Mouse (Mus musculus) naive thymus-derived CD4-positive, alpha-beta T cell, adult 5 months (primary cell): ENCODE measurements around the gene Bpifa1. TPM values are rescaled to one million over a fixed set of nuclear protein-coding genes. Genes with fewer than 3 reads are reported as not detected.

Experiments
- polyA plus RNA-seq: library from polyadenylated mRNA; unstranded; fragments of 100-300 nt; shearing (Covaris generic); gene quantifications from one replicate; pipeline ENCODE4 v1.2.1, GENCODE M21; 2017

The Bpifa1 gene
- polyA plus RNA-seq: not detected

DNA sequence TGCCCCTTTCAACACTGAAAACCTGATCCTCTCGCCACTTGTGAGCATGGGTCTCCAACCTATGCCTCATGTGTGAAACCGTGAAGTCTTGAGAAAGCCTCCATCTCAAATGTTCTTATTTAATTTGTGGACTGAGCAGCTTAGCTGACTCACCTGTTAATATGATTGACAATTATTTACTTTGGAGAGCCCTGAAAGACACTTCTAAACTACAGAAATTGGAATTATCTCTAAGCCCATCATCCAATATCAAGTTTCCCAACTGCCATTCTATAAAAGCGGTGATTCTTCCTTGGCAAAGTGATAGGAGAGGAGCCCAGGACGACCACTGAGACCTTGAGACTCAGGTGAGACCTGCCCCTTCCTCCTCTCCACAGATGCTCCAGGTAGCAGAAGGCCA lies at the start of gene Bpifa1:
Bpifa1 (plus strand) TSS at position 301 of the 400 bp plus-strand sequence.

DNA sequence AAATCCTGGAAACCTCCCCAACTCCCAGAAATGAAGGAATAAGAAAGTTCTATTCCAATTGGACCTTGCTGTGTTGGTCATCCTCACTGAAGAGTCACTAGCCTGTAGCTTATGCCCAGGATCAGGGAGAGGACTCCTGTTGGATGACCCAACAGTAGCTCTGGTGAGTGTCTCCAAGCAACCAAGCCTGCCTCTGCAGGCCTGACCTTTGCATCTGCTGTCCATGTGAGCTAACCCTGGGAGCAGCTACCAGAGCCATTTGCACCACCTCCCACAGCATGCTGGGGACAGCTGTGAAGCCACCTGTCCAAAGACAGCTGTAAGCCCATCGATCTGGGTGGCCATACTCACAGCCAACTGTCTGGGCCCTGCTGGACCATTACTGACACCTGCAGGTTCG lies 12.6 kb upstream of the Bpifa1 start, which contains the start of gene Bpifa3:
Bpifa3 (plus strand) TSS at position 217 of the 400 bp plus-strand sequence.

DNA sequence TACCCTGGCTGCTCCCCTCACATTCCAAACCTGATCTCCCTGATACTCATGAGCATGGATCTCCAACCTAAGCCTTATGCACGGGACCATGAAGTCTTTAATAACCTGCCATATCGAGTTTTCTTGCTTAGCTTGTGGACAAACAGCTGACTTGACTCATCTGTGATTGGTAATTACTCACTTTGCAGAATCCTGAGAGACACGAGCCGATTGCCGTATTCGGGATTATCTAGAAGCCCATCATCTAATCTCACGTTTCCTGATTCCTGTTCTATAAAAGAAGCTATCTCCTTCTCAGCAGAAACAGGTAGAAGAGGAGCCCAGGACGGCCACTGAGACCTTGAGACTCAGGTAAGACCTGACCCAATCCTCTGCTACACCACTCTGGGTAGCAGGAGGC lies 19.6 kb downstream of the Bpifa1 start, which contains the start of gene Bpifa5:
Bpifa5 (plus strand) TSS at position 301 of the 400 bp plus-strand sequence.

DNA sequence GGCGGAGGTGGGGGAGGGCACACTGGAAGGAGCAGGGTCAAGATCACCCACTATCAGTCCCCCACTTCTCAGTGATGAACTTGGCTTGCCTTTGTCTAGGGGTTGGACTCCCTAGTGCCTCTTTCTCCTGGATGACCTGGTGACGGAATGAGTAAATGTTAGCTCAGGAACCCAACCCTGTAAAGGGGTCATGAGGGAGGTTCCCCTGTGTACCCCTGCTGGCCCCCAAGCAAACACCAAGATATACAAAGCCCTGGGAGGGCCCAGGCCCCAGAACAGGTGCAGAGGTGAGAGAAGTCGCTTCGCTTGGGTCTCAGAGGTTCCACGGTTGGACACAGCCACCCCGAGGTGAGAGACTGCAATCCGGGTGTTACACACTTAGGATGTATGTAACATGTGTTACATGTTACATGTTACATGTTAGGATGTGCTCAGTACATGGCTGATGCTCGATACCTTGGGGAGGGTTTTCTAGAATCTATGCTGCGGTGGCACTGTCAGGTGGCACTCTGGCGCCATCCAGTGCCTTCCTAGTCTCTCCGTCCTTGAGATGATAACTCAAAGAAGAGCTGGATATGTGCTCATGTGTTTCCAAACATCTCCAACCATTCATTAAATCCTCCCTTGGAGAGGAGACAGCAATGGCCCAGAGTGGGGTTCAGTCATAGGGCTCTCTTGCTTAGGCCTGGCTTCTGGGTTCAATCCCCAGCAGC lies 48.0 kb downstream of the Bpifa1 start, which contains the start of gene Bpifb1:
Bpifb1 (plus strand) TSS at position 273 of the 713 bp plus-strand sequence.

Other genes starting within 250 kb of the Bpifa1 start
- gene Bpifb6, start 242.5 kb upstream of the Bpifa1 start, polyA plus RNA-seq: not detected
- not detected for gene Bpifb3, start 224.7 kb upstream of the Bpifa1 start, polyA plus RNA-seq
- gene Bpifb4, start 204.7 kb upstream of the Bpifa1 start, polyA plus RNA-seq: not detected
- gene Bpifa6, start 167.9 kb upstream of the Bpifa1 start, polyA plus RNA-seq: not detected
- gene Bpifa2, start 134.6 kb upstream of the Bpifa1 start, polyA plus RNA-seq: not detected
- gene Bpifa3, start 12.5 kb upstream of the Bpifa1 start, polyA plus RNA-seq: not detected
- not detected for gene Bpifa5, start 19.7 kb downstream of the Bpifa1 start, polyA plus RNA-seq
- not detected for gene Bpifb1, start 47.9 kb downstream of the Bpifa1 start, polyA plus RNA-seq
- gene Bpifb5, start 80.9 kb downstream of the Bpifa1 start, polyA plus RNA-seq: not detected
- not detected for gene Bpifb9a, start 115.0 kb downstream of the Bpifa1 start, polyA plus RNA-seq
- gene Bpifb9b, start 164.3 kb downstream of the Bpifa1 start, polyA plus RNA-seq: not detected
- 14.9 TPM for gene Cdk5rap1, start 230.1 kb downstream of the Bpifa1 start, polyA plus RNA-seq